Mouse (Mus musculus): ENCODE measurements around the gene Zmiz1.

GRCm38 (mm10) chr14:25591426-25591825, 132.4 kb downstream of the Zmiz1 start:
- TF ChIP-seq CTCF (IDR thresholded peaks at IDR 0.05; ENCODE audit: control insufficient read depth, insufficient read depth, low read length) (no peak), POLR2A (IDR thresholded peaks at IDR 0.05; ENCODE audit: borderline replicate concordance, control insufficient read depth, low read depth, low read length) (no peak)
